Mouse (Mus musculus) adrenal gland, adult 10 weeks (tissue): ENCODE measurements around the gene Hipk1. TPM values are rescaled to one million over a fixed set of nuclear protein-coding genes. Genes with fewer than 3 reads are reported as not detected.

Experiments used
- polyA plus RNA-seq: library from polyadenylated mRNA; stranded (reverse); fragments of 350-450 nt; fragmentation: Illumina TruSeq; extraction: RNeasy Lipid Tissue Mini Kit (QIAGEN cat#74804); gene quantifications from one replicate; pipeline ENCODE4 v1.2.3, GENCODE M21; 2014; ENCODE audit warnings: low read depth, low replicate concordance

The Hipk1 gene
- polyA plus RNA-seq = 104 TPM

DNA sequence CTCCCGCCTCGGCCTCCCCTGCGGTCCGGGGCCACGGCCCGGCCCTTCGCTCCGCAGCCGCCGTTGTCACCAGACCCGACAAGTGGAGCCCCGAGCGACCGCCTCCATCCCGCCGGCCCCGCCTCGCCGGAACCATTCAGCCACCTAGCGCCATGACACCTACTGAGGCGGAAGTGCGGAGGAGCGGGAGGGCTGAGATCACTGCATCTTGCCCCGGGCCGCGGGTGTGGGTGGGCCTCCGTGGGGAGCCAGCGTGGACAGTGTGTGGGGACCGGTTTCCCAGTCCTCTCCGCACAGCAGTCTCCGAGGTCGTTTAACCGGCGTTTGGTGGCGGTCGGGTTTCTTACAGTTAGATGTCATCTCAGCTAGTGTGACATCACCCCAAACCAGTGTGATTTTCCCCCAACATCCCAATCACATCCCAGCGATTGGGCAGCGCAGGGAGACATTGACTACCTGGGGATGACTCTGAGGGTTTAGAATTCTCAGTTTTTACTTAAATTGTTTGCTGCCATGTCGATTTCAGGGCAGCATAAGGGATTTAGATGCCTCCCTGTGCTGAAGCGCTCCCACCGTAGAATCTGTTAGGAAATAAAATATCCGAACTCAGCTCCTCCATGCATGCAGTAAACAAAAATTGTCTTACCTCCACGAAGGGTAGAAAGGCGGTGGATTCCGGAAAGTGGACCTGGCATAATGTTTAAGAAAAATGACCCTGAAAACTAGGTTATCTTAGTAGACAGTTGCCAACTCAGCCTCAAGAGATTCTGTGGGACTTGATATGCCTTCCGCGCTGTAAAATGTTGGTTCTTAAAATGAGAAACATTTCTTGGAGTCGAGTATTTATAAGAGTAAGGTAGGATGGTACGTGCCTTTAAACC lies at the start of gene Hipk1:
Gene Hipk1 (minus strand): TSS at position 334 of the 881 bp plus-strand sequence.

GRCm38 (mm10) chr3:103832426-103832825 lies 41.1 kb upstream of the Hipk1 start, which contains the start of gene Bcl2l15:
TSS of gene Bcl2l15 (plus strand) at chr3:103832601.

DNA sequence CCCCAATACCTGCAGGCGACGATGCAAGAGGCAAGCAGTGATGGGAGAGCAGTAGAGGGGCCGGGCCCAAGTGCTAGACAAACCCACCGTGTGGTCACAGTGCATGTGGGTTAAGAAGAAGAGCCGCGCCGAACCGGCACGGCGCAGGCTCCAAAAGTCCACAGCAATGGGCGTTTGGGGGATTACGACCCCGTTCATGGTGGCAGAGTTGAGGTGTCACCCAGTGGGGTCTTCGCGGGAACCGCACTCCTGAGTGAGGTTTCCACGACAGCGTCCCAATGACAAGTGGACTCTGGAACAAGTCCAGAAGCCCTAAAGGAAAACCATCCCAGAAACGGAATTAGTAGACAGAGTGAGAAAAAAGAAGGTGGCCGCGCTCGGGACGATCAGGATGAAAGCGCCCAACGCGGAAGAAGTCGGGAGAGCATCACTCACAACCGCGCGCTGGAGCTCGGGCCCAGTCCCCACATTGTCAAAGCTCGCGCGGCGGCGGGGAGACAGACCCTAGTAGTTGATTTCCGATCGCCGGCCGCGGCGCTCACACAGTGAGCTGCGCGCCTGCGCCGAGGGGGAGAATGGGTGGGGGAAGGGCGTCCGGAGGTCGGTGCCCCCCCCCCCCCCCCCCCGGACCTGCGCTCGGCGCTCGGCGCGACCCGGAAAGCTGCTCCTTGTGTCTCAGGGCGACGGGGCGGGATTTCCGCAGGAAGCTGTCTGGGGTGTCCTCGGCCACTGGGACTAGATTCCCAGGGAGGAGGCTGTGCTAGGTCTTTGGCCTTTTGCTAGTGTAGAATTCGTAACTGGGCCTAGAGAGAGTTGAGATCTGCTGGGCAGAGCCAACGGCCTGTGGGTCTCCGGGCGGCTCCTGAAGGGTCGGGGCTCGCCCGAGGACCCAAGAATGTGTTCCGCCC lies 17.8 kb upstream of the Hipk1 start, which contains the start of the genes Dclre1b, Ap4b1 and Gm43064:
Gene Dclre1b (minus strand): TSS at position 554 of the 908 bp plus-strand sequence.
Gene Ap4b1 (plus strand): TSS at position 630 of the 908 bp plus-strand sequence.
Gene Gm43064 (plus strand): TSS at position 683 of the 908 bp plus-strand sequence.

DNA sequence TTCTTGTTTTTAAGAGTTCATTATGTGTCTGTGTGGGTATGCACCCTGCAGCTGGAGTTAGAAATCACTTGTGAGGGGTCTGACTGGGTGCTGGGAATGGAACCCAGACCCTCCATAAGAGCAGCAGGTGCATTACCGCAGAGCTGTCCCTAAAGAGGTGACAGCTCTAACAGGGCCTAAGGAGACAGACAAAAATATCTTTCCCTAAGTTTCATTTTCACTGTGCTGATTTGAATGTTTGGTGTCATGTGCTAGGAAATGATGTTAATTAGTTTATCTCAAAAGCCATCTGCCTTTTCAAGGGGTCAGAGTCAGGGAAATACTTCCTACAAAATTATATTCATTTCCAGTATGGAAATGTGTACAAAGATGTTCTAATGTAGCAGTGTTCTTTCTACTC lies 52.0 kb downstream of the Hipk1 start, which contains the start of gene Gm10964:
Gene Gm10964 (plus strand): TSS at position 38 of the 400 bp plus-strand sequence.

GRCm38 (mm10) chr3:103737778-103738571 lies 53.4 kb downstream of the Hipk1 start, which contains the start of gene Olfml3:
TSS of gene Olfml3 (minus strand) at chr3:103738001.

Other genes with a start within 250 kb of the Hipk1 start
- gene Syt6, start 216.3 kb downstream of the Hipk1 start, polyA plus RNA-seq = not detected
- 0.29 TPM for gene Atg4a-ps, start 145.5 kb downstream of the Hipk1 start, polyA plus RNA-seq
- gene Olfml3, start 53.6 kb downstream of the Hipk1 start, polyA plus RNA-seq = 19.1 TPM
- not detected for gene Gm10964, start 52.2 kb downstream of the Hipk1 start, polyA plus RNA-seq
- gene Dclre1b, start 17.9 kb upstream of the Hipk1 start, polyA plus RNA-seq = 10.9 TPM
- gene Ap4b1, start 18.0 kb upstream of the Hipk1 start, polyA plus RNA-seq = 16.2 TPM
- not detected for gene Gm43064, start 18.0 kb upstream of the Hipk1 start, polyA plus RNA-seq
- gene Bcl2l15, start 41.0 kb upstream of the Hipk1 start, polyA plus RNA-seq = not detected
- 2.9 TPM for gene Ptpn22, start 68.2 kb upstream of the Hipk1 start, polyA plus RNA-seq
- gene Rsbn1, start 122.6 kb upstream of the Hipk1 start, polyA plus RNA-seq = 49.7 TPM
- gene Phtf1, start 176.5 kb upstream of the Hipk1 start, polyA plus RNA-seq = 29.7 TPM